Mouse (Mus musculus) lung, adult 2 months (tissue): ENCODE data around the gene Pcdh9.

Experiments used
- CTCF ChIP-seq: fragments of 200-500 bp; IDR thresholded peaks from 2 replicates; pipeline ENCODE4 v1.5.1; 2011; ENCODE audit warnings: mild to moderate bottlenecking, low read length, control low read depth; ENCODE audit not compliant: insufficient read depth
- POLR2A ChIP-seq: fragments of 200-500 bp; IDR thresholded peaks from 2 replicates; pipeline ENCODE4 v1.6.1; 2011; ENCODE audit warnings: low read depth, mild to moderate bottlenecking, control low read depth, low read length, borderline replicate concordance; ENCODE audit errors: extremely low read depth

DNA sequence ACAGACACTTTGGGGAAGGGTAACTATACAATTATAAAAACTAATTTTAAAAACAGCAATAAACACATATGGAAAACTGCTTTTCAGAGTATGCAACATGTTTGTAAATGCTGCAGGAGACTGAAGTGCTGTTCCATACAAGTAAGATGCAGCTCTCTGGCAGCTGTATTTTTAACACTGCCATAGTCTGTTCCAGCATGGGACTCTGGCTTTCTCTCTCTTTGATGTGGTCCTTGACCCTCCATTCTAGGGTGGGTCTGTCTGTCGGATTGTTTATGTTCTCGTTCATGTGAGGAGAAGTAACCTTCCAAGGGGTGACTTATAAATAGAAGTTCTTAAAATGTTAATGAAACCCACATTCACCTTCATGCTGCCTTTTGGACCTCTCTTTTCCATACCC, 809.6 kb downstream of the Pcdh9 start:
- no peak for TF ChIP-seq CTCF
- no peak for TF ChIP-seq POLR2A
